Mouse (Mus musculus): ENCODE measurements around the gene Hkdc1.

The Hkdc1 gene

GRCm38 (mm10) chr10:62358827-62359226, 63.5 kb downstream of the Hkdc1 start:
- no peak for DNase-seq

- peak; percentile 49 for DNase-seq
These were observed 66.1 kb downstream of the Hkdc1 start for GRCm38 (mm10) chr10:62356105-62356730.

- DNase-seq, result no peak
These were observed 77.1 kb downstream of the Hkdc1 start for GRCm38 (mm10) chr10:62345147-62345546.

GRCm38 (mm10) chr10:62344004-62344752, 78.1 kb downstream of the Hkdc1 start:
- no peak for DNase-seq

GRCm38 (mm10) chr10:62342512-62342911, 79.8 kb downstream of the Hkdc1 start:
- no peak for DNase-seq

- no peak for DNase-seq
These were observed 80.3 kb downstream of the Hkdc1 start for GRCm38 (mm10) chr10:62341956-62342355.

- no peak for DNase-seq
These were observed 81.3 kb downstream of the Hkdc1 start for GRCm38 (mm10) chr10:62340991-62341390.

- DNase-seq, result peak; percentile 98
These were observed 82.1 kb downstream of the Hkdc1 start for GRCm38 (mm10) chr10:62340095-62340731.

- peak; percentile 78 for DNase-seq
These were observed 82.8 kb downstream of the Hkdc1 start for GRCm38 (mm10) chr10:62339211-62340094.

GRCm38 (mm10) chr10:62338626-62339025, 83.7 kb downstream of the Hkdc1 start:
- DNase-seq, result no peak

GRCm38 (mm10) chr10:62338176-62338575, 84.1 kb downstream of the Hkdc1 start:
- DNase-seq, result no peak

GRCm38 (mm10) chr10:62336601-62337578, 85.4 kb downstream of the Hkdc1 start:
- no peak for DNase-seq

GRCm38 (mm10) chr10:62335423-62335776, 86.9 kb downstream of the Hkdc1 start:
- DNase-seq, result no peak

GRCm38 (mm10) chr10:62334686-62335422, 87.4 kb downstream of the Hkdc1 start:
- no peak for DNase-seq

GRCm38 (mm10) chr10:62333269-62333668, 89.0 kb downstream of the Hkdc1 start:
- no peak for DNase-seq
